Comparison of ENCODE assay signal across 11 mouse cellular contexts in the genomic region with DNA sequence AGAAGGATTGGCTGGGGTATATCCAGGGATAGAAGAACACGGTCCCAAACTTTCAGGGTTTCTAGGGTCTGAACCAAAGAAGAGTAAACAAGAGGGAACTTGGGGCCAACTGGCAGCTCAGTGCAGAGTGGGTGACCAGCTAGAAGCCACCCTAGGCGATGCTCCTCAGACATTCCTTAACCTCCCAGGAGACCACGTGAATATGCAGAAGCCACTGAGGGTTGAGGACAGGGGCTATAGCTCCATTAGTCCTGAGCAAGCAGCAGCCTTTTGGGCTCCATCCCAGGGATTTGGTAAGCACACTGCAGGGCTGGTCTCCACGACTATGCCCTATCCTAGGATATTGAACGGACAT. TPM values are rescaled to one million over a fixed set of nuclear protein-coding genes. Genes with fewer than 3 reads are reported as not detected.
DNase-seq lines count a peak whose midpoint lies in the region; ATAC-seq and TF ChIP-seq lines count a peak whose summit lies in the region.
"Had no signal": no experiment of that assay in that cellular context is flagged by ENCODE, and none has a peak within 500 bp of the region (broad histone marks: within the 10 kb centered on the region; RNA-seq: fewer than 3 reads in every experiment).

No protein-coding gene starts in this region.

- no peak for TF ChIP-seq EP300 in lung, postnatal 0 days (IDR thresholded peaks at IDR 0.05)

- H3K4me3 ChIP-seq in liver, adult 2 months (ENCODE audit: insufficient read depth, low read depth, low read length) = 0 out of 2 replicates have a peak overlapping the region, but pooled peaks have one; percentile 1
- H3K4me3 ChIP-seq in forebrain, postnatal 0 days (ENCODE audit: low read depth, low read length) = peak overlapping the region; percentile 5; the same call in 1 of the 2 replicates
- H3K4me3 ChIP-seq in lung, postnatal 0 days (ENCODE audit: low read depth, low read length) = peak overlapping the region; percentile 44

- no peak for TF ChIP-seq CTCF in liver, adult 2 months (IDR thresholded peaks at IDR 0.05; ENCODE audit: low read depth, low read length)
- no peak for TF ChIP-seq CTCF in forebrain, postnatal 0 days (IDR thresholded peaks at IDR 0.05; ENCODE audit: low read depth)
- TF ChIP-seq CTCF in lung, postnatal 0 days (IDR thresholded peaks at IDR 0.05) = no peak

- no peaks in the 10 kb centered on the region for H3K9me3 ChIP-seq in forebrain, postnatal 0 days (ENCODE audit: low read length)
- H3K9me3 ChIP-seq in lung, postnatal 0 days (ENCODE audit: low read length) = no peaks in the 10 kb centered on the region

- 16% methylated on average over 5 of the region's 5 CpGs for WGBS in liver, adult 2 months
- 52% methylated on average over 5 of the region's 5 CpGs for WGBS in forebrain, postnatal 0 days
- WGBS in lung, postnatal 0 days = 20% methylated on average over 5 of the region's 5 CpGs

- H3K9ac ChIP-seq in liver, adult 2 months (ENCODE audit: low read depth, low read length) = peak overlapping the region; percentile 54
- H3K9ac ChIP-seq in forebrain, postnatal 0 days = 0 out of 2 replicates have a peak overlapping the region, but pooled peaks have one; percentile 1
- H3K9ac ChIP-seq in lung, postnatal 0 days (replicated peaks; ENCODE audit: low read depth) = 0 out of 2 replicates have a peak overlapping the region, but pooled peaks have one; percentile 3

- no peaks in the 10 kb centered on the region for H3K36me3 ChIP-seq in liver, adult 2 months (ENCODE audit: control insufficient read depth, insufficient read depth, low read length)
- H3K36me3 ChIP-seq in forebrain, postnatal 0 days (ENCODE audit: insufficient read depth) = peaks cover 27% of the 10 kb centered on the region
- H3K36me3 ChIP-seq in lung, postnatal 0 days (ENCODE audit: insufficient read depth, low read length) = peaks cover 3% of the 10 kb centered on the region; the same call in 1 of the 2 replicates

- peaks cover 71% of the 10 kb centered on the region for H3K4me1 ChIP-seq in liver, adult 2 months (ENCODE audit: control insufficient read depth, insufficient read depth, low read length)
- H3K4me1 ChIP-seq in forebrain, postnatal 0 days (ENCODE audit: insufficient read depth) = peaks cover 46% of the 10 kb centered on the region
- H3K4me1 ChIP-seq in lung, postnatal 0 days (ENCODE audit: insufficient read depth, low read depth, low read length) = peaks cover 63% of the 10 kb centered on the region

- peak; percentile 57 for DNase-seq in cerebellum, adult 9-11 months
- DNase-seq in cerebellum, postnatal 10 days = no peak
- peak; percentile 72 for DNase-seq in liver, adult 2 months (ENCODE audit: extremely low read depth, low read depth, low spot score)
- no peak for DNase-seq in liver
- no peak for DNase-seq in forebrain, postnatal 0 days
- no peak for DNase-seq in lung, postnatal 0 days (ENCODE audit: low spot score)
- DNase-seq in urinary bladder, postnatal 14 days (ENCODE audit: low spot score) = no peak
- DNase-seq: right cerebral cortex, postnatal 25 days had no signal

- H3K27me3 ChIP-seq in liver, adult 2 months (ENCODE audit: control insufficient read depth, insufficient read depth, low read length) = no peaks in the 10 kb centered on the region
- no peaks in the 10 kb centered on the region for H3K27me3 ChIP-seq in forebrain, postnatal 0 days (ENCODE audit: insufficient read depth, low read length)
- no peaks in the 10 kb centered on the region for H3K27me3 ChIP-seq in lung, postnatal 0 days (replicated peaks; ENCODE audit: insufficient read depth, low read length)

- ATAC-seq in forebrain, postnatal 0 days = no peak
- peak; percentile 37 for ATAC-seq in lung, postnatal 0 days
- ATAC-seq in activated CD4-positive, CD25-positive, alpha-beta regulatory T cell, adult 4 months = no peak

- peak overlapping the region; percentile 81 for H3K27ac ChIP-seq in liver, adult 2 months (replicated peaks; ENCODE audit: insufficient read depth, low read depth, low read length)
- no peak overlapping the region for H3K27ac ChIP-seq in forebrain, postnatal 0 days (ENCODE audit: low read depth, low read length)
- H3K27ac ChIP-seq in lung, postnatal 0 days (ENCODE audit: low read length) = peak overlapping the region; percentile 88

- H3K4me2 ChIP-seq in forebrain, postnatal 0 days (ENCODE audit: low read depth) = peak overlapping the region; percentile 67
- peak overlapping the region; percentile 74 for H3K4me2 ChIP-seq in lung, postnatal 0 days (replicated peaks; ENCODE audit: low read depth, low read length)

- no peak for TF ChIP-seq POLR2A in liver, adult 2 months (IDR thresholded peaks at IDR 0.05; ENCODE audit: extremely low read depth, insufficient read depth, low read length)

- peaks cover 29% of the 10 kb centered on the region for H3K79me2 ChIP-seq in liver, adult 2 months (ENCODE audit: control insufficient read depth, insufficient read depth, low read length)

RNA-seq across cellular contexts. Expression of a gene that starts 13.1 kb away (rescaled TPM):
- total RNA-seq in liver, adult 2 months (2014; rRNA removed) = 15.9 and 25.0 TPM in 2 replicates
- 38.2 and 60.5 TPM in 2 replicates for polyA plus RNA-seq in liver, adult 2 months (2012; rRNA removed)
- 170 and 209 TPM in 2 replicates for total RNA-seq in forebrain, postnatal 0 days (2014; rRNA removed)
- polyA plus RNA-seq in forebrain, postnatal 0 days (2015; fragmentation: Nextera tagmentation; extraction: Ambion mirVana) = 67.1 and 69.4 TPM in 2 replicates
- 65.6 and 79.0 TPM in 2 replicates for polyA plus RNA-seq in lung, postnatal 0 days (2015; fragmentation: Nextera tagmentation; extraction: Ambion mirVana)
- 1 to 10 TPM; 6.0 to 9.3 TPM for polyA plus RNA-seq in activated CD4-positive, CD25-positive, alpha-beta regulatory T cell, adult 4 months (2017; shearing (Covaris generic))

RNA-seq across cellular contexts. Expression of a gene that starts 27.4 kb away (rescaled TPM):
- 2.8 and 3.6 TPM in 2 replicates for total RNA-seq in liver, adult 2 months (2014; rRNA removed)
- 17.1 and 25.9 TPM in 2 replicates for polyA plus RNA-seq in liver, adult 2 months (2012; rRNA removed)
- total RNA-seq in forebrain, postnatal 0 days (2014; rRNA removed) = 27.3 and 32.1 TPM in 2 replicates
- polyA plus RNA-seq in forebrain, postnatal 0 days (2015; fragmentation: Nextera tagmentation; extraction: Ambion mirVana) = 27.4 and 32.0 TPM in 2 replicates
- 15.8 and 16.7 TPM in 2 replicates for polyA plus RNA-seq in lung, postnatal 0 days (2015; fragmentation: Nextera tagmentation; extraction: Ambion mirVana)
- polyA plus RNA-seq in activated CD4-positive, CD25-positive, alpha-beta regulatory T cell, adult 4 months (2017; shearing (Covaris generic)) = 10 to 100 TPM; 24.6 to 36.3 TPM

RNA-seq across cellular contexts. Expression of a gene that starts 31.8 kb away (rescaled TPM):
- total RNA-seq in liver, adult 2 months (2014; rRNA removed) = 11.4 and 14.1 TPM in 2 replicates
- 24.3 and 24.5 TPM in 2 replicates for polyA plus RNA-seq in liver, adult 2 months (2012; rRNA removed)
- total RNA-seq in forebrain, postnatal 0 days (2014; rRNA removed) = 76.7 and 86.4 TPM in 2 replicates
- 145 and 154 TPM in 2 replicates for polyA plus RNA-seq in forebrain, postnatal 0 days (2015; fragmentation: Nextera tagmentation; extraction: Ambion mirVana)
- 74.7 and 79.9 TPM in 2 replicates for polyA plus RNA-seq in lung, postnatal 0 days (2015; fragmentation: Nextera tagmentation; extraction: Ambion mirVana)
- 10 to 100 TPM; 44.8 to 78.5 TPM for polyA plus RNA-seq in activated CD4-positive, CD25-positive, alpha-beta regulatory T cell, adult 4 months (2017; shearing (Covaris generic))

RNA-seq across cellular contexts. Expression of a gene that starts 31.8 kb away (rescaled TPM):
- total RNA-seq in liver, adult 2 months (2014; rRNA removed) = 0.27 TPM in 1 of 2 replicates, not detected in the other
- 0.20 and 0.38 TPM in 2 replicates for polyA plus RNA-seq in liver, adult 2 months (2012; rRNA removed)
- total RNA-seq in forebrain, postnatal 0 days (2014; rRNA removed) = 0.62 and 1.0 TPM in 2 replicates
- polyA plus RNA-seq in forebrain, postnatal 0 days (2015; fragmentation: Nextera tagmentation; extraction: Ambion mirVana) = 1.5 and 1.6 TPM in 2 replicates
- polyA plus RNA-seq in lung, postnatal 0 days (2015; fragmentation: Nextera tagmentation; extraction: Ambion mirVana) = 0.88 and 1.3 TPM in 2 replicates
- polyA plus RNA-seq in activated CD4-positive, CD25-positive, alpha-beta regulatory T cell, adult 4 months (2017; shearing (Covaris generic)) = 1 to 10 TPM; 2.0 to 3.8 TPM

RNA-seq across cellular contexts. Expression of a gene that starts 51.7 kb away (rescaled TPM):
- total RNA-seq in liver, adult 2 months (2014; rRNA removed) = 0.09 TPM in 1 of 2 replicates, not detected in the other
- 0.16 and 0.20 TPM in 2 replicates for polyA plus RNA-seq in liver, adult 2 months (2012; rRNA removed)
- 0.54 and 1.4 TPM in 2 replicates for total RNA-seq in forebrain, postnatal 0 days (2014; rRNA removed)
- polyA plus RNA-seq in forebrain, postnatal 0 days (2015; fragmentation: Nextera tagmentation; extraction: Ambion mirVana) = 0.11 TPM in 1 of 2 replicates, not detected in the other
- polyA plus RNA-seq in lung, postnatal 0 days (2015; fragmentation: Nextera tagmentation; extraction: Ambion mirVana) = not detected in 2 replicates
- polyA plus RNA-seq in activated CD4-positive, CD25-positive, alpha-beta regulatory T cell, adult 4 months (2017; shearing (Covaris generic)) = not detected
- polyA plus RNA-seq: C2C12, macrophage had no signal

Comparison
In these comparisons a context has a peak if more than half of its experiments do, and no peak if none do; other contexts are left out.
1. DNase-seq: peak in cerebellum, adult 9-11 months (single experiment) and liver, adult 2 months (single experiment); none in cerebellum, postnatal 10 days (0 of 2), liver (single experiment), forebrain, postnatal 0 days (single experiment), lung, postnatal 0 days (single experiment) and urinary bladder, postnatal 14 days (single experiment).
2. H3K9ac ChIP-seq: peak in every context shown above with its lines; median percentile 54 in liver, adult 2 months; 3 in lung, postnatal 0 days; 1 in forebrain, postnatal 0 days.
3. Peak in every context shown above with its lines, with median percentiles within 50 percentile points of each other: H3K4me3 ChIP-seq.